Mouse (Mus musculus) lung, embryonic 15.5 days (tissue): ENCODE measurements around the gene Nup54. TPM values are rescaled to one million over a fixed set of nuclear protein-coding genes. Genes with fewer than 3 reads are reported as not detected.

Source experiments
- ATAC-seq: fragments of 200-750 bp; cut with Nextera tagmentation; 2 replicates; pipeline ENCODE4 v1.8.0; 2017; ENCODE audit warnings: moderate number of reproducible peaks, borderline replicate concordance; ENCODE audit not compliant: low FRiP score, low TSS enrichment; ENCODE audit errors: extremely low read depth
- H3K27ac ChIP-seq: fragments of 300-500 bp; sonication (generic); 2 replicates; pipeline ENCODE4 v1.5.1; 2015; ENCODE audit warnings: moderate library complexity, mild to moderate bottlenecking, inconsistent platforms
- H3K27me3 ChIP-seq: fragments of 300-500 bp; sonication (generic); 2 replicates; pipeline ENCODE4 v1.6.1; 2015; ENCODE audit warnings: inconsistent platforms
- H3K36me3 ChIP-seq: fragments of 300-500 bp; sonication (generic); 2 replicates; pipeline ENCODE4 v1.6.1; 2015; ENCODE audit warnings: inconsistent platforms
- H3K4me1 ChIP-seq: fragments of 300-500 bp; sonication (generic); 2 replicates; pipeline ENCODE4 v1.6.1; 2015; ENCODE audit warnings: inconsistent platforms
- H3K4me2 ChIP-seq: fragments of 300-500 bp; sonication (generic); 2 replicates; pipeline ENCODE4 v1.6.1; 2015; ENCODE audit warnings: inconsistent platforms, mild to moderate bottlenecking, moderate library complexity
- H3K4me3 ChIP-seq: fragments of 300-500 bp; sonication (generic); 2 replicates; pipeline ENCODE4 v1.5.1; 2015; ENCODE audit warnings: mild to moderate bottlenecking, inconsistent platforms
- H3K9ac ChIP-seq: fragments of 300-500 bp; sonication (generic); 2 replicates; pipeline ENCODE4 v1.6.1; 2015; ENCODE audit warnings: inconsistent platforms
- H3K9me3 ChIP-seq: fragments of 300-500 bp; sonication (generic); 2 replicates; pipeline ENCODE4 v1.6.1; 2016; ENCODE audit warnings: inconsistent platforms
- WGBS: fragments of 180-500 bp; shearing (Covaris S2); methylation state at CpG from one replicate; pipeline ENCODE4 v1.1.7; 2015; 5-methylcytosine and 5-hydroxymethylcytosine counted together
- microRNA-seq: library from miRNA; unstranded; fragments of <30 nt; microRNA quantifications from one replicate; pipeline ENCODE4, GENCODE M21; 2016
- polyA plus RNA-seq: library from polyadenylated mRNA; unstranded; fragments of >200 nt; fragmentation: Nextera tagmentation; extraction: Ambion mirVana; gene quantifications from 2 replicates; pipeline ENCODE4 v1.2.1, GENCODE M21; 2015

The Nup54 gene
- polyA plus RNA-seq, 1 experiment from 2014 or later, result 56.8 TPM

DNA sequence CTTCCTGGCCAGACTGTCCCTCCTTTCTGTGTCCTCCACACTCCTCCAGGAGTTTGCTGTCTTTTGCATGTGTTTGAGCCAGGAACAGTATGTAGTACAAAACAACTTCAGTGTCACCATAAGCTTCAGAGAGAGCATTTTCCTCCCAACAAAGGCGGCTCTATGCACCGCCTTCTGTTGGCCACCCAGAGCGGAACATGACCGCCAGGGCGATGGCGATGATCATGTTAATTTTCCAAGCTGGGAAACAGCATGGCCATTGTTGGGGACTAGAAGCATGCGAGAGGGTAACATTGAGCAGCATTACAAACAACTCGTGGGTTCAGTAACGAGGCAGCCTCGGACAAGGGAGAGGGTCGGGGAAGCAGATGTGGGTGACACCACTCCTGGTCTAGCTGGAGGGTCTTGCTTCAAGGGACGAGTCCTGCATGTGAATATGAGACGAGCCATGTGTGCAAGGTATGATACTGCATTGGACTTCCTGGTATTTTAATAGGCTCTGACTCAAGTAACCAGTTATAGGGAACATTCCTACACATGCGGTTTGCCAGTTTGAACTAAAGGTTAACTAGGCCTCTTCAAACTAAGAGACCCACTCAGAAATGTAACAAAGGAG lies 63.5 kb downstream of the Nup54 start:
- Histone ChIP-seq H3K4me3 (no peak overlapping the region), H3K9ac (no peak overlapping the region), H3K36me3 (no peaks in the 10 kb centered on the region), H3K4me2 (no peak overlapping the region), H3K27me3 (no peaks in the 10 kb centered on the region), H3K9me3 (no peaks in the 10 kb centered on the region), H3K27ac (no peak overlapping the region), H3K4me1 (peaks cover 7% of the 10 kb centered on the region; the same call in 1 of the 2 replicates)
- WGBS, result 82% methylated on average over 14 of the region's 14 CpGs
- no peak for ATAC-seq

DNA sequence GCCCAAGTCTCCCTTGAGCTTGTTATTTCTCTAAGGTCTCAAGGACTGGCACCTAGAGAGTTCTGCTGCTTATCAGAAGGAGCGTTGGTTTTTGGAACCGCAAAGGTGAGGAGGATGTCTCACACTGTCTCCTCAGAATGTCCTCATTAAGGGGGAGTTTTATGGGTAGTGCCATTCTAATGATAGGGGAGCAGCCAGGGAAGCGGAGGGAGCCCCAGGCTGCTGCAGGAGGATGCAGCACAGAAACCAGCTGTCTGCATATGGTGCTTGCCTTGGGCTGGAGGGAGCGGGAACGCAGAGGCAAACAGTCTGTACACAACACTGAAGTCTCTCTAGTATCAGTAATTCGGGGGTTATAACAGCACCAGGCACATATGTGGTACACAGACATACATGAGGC lies 64.1 kb downstream of the Nup54 start:
- WGBS, result 85% methylated on average over 6 of the region's 6 CpGs
- Histone ChIP-seq H3K36me3 (no peaks in the 10 kb centered on the region), H3K4me2 (no peak overlapping the region), H3K9ac (no peak overlapping the region), H3K9me3 (no peaks in the 10 kb centered on the region), H3K4me1 (peaks cover 7% of the 10 kb centered on the region; the same call in 1 of the 2 replicates), H3K27ac (no peak overlapping the region), H3K4me3 (no peak overlapping the region), H3K27me3 (no peaks in the 10 kb centered on the region)
- ATAC-seq, result no peak

DNA sequence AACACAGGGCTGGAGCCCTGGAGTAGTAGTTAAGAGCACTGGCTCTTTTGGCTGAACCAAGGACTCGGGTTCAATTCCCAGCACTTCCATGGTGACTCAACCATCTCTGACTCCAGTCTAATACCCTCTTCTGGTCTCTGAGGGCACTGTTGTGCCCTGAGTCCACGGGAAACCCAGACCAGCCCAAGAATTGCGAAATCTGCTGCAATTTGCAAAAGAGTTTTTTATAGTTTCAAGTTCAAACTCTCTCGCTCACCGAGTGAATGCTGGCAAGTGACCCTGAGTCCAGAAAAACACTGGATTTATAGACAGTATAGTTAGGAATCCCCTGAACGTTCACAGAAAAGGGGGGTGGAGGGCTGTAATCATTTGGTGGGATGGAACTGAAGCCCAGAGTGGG lies 64.6 kb downstream of the Nup54 start:
- no peaks in the 10 kb centered on the region for H3K27me3 ChIP-seq
- H3K4me2 ChIP-seq, result no peak overlapping the region
- no peak overlapping the region for H3K4me3 ChIP-seq
- H3K36me3 ChIP-seq, result no peaks in the 10 kb centered on the region
- no peak overlapping the region for H3K9ac ChIP-seq
- ATAC-seq, result no peak
- H3K4me1 ChIP-seq, result peaks cover 4% of the 10 kb centered on the region; the same call in 1 of the 2 replicates
- 60% methylated on average over 6 of the region's 6 CpGs for WGBS
- no peak overlapping the region for H3K27ac ChIP-seq
- no peaks in the 10 kb centered on the region for H3K9me3 ChIP-seq

DNA sequence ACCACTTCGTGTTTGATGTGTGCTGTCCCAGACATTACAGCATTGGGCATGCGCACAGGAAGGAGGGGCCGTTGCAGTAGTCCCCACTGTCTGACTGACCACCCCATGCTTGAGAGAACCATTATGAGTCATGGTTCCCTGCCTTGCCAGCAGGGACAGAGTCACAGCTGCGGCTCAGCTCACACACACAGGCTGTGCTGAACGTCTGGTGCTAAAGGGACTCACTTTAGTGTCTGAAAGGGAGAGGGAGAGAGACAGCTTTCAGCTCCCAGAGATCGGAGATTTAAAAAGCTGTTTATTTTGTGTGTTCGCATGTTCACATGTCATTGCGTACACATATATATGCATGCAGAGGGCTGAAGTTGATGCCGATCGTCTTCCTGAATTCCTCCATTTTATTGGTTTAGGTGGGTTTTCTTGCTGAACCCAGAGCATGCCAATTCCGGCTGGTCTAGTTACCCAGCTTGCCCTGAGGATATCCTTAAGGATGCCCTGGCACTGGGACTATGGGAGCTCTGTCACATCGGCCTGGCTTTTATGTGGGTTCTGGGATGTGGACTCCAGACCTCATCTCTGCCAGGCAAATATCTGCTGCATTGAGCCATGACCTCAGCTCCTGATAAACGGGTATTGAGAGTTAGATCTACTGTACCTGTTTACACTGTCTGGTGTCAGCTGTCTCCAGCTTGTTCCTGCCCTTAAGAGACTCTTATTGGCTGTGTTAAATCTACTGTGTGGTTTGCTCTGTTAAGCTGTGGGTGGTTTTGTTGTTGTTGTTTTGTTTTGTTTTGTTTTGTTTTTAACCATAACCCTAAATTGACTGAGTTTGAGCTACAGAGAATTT lies 65.6 kb downstream of the Nup54 start:
- 0 out of 2 replicates have a peak, but pooled peaks have one; percentile 49 for ATAC-seq
- no peaks in the 10 kb centered on the region for H3K9me3 ChIP-seq
- no peak overlapping the region for H3K27ac ChIP-seq
- no peaks in the 10 kb centered on the region for H3K36me3 ChIP-seq
- H3K4me1 ChIP-seq, result no peaks in the 10 kb centered on the region
- no peaks in the 10 kb centered on the region for H3K27me3 ChIP-seq
- no peak overlapping the region for H3K4me3 ChIP-seq
- no peak overlapping the region for H3K4me2 ChIP-seq
- no peak overlapping the region for H3K9ac ChIP-seq
- WGBS, result 61% methylated on average over 13 of the region's 13 CpGs

DNA sequence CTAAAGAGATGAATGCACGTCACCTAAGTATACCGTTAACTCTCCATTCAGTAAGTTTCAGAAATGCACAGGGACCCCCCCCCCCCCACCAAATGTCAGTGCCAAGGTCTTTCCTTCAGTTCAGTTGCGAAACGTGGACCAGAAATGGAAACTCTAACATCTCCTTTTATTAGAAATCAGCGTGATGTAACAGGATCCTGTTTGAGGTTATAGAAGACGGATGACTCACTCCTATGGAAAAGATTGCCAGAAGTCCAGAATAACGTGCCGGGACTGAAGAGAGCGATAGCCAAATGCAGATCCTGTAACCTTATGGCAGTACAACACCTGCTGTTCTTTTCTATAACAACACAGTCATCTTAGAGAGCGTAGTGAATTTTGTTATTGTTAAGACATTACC lies 66.6 kb downstream of the Nup54 start:
- Histone ChIP-seq H3K27me3 (no peaks in the 10 kb centered on the region), H3K4me2 (no peak overlapping the region), H3K4me1 (no peaks in the 10 kb centered on the region), H3K9me3 (no peaks in the 10 kb centered on the region), H3K36me3 (no peaks in the 10 kb centered on the region), H3K9ac (no peak overlapping the region), H3K27ac (no peak overlapping the region), H3K4me3 (no peak overlapping the region)
- no peak for ATAC-seq
- 56% methylated on average over 10 of the region's 10 CpGs for WGBS

DNA sequence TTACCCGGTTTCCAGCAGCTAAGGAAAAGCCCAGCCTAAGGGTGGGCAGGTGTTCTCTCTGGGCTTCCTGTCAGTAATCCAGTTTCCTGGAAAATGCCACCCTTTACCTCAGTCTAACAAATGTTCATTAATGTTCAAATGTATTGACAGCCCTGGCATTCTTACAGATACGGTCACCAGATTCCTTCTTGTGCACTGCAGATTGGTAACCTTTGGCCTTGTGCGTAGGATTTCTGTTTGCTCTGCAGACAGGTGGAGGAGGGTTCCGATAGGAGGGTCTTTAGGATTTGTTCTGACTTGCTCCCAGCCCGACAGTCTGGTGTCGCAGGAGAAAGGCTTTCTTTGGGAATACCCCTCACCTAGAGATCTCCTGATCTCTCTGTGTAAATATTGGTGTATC lies 68.5 kb downstream of the Nup54 start:
- no peaks in the 10 kb centered on the region for H3K4me1 ChIP-seq
- H3K27ac ChIP-seq, result no peak overlapping the region
- H3K4me2 ChIP-seq, result no peak overlapping the region
- H3K4me3 ChIP-seq, result no peak overlapping the region
- no peak for ATAC-seq
- no peak overlapping the region for H3K9ac ChIP-seq
- no peaks in the 10 kb centered on the region for H3K9me3 ChIP-seq
- H3K36me3 ChIP-seq, result no peaks in the 10 kb centered on the region
- 47% methylated on average over 6 of the region's 6 CpGs for WGBS
- H3K27me3 ChIP-seq, result no peaks in the 10 kb centered on the region

Small RNA genes within 50 kb of the gene (microRNA-seq; reads per million reads assigned to microRNA genes)
- gene Mir6415, result not detected

Other genes starting within 250 kb of the Nup54 start
- not detected in 2 replicates for gene U90926, start 219.8 kb downstream of the Nup54 start, polyA plus RNA-seq
- 0.16 and 0.25 TPM in 2 replicates for gene Ppef2, start 178.9 kb downstream of the Nup54 start, polyA plus RNA-seq
- 10.9 and 12.5 TPM in 2 replicates for gene Naaa, start 157.0 kb downstream of the Nup54 start, polyA plus RNA-seq
- gene Sdad1, start 124.7 kb downstream of the Nup54 start, polyA plus RNA-seq, result 32.6 and 35.4 TPM in 2 replicates
- not detected in 2 replicates for gene Cxcl9, start 107.1 kb downstream of the Nup54 start, polyA plus RNA-seq
- gene Art3, start 103.4 kb downstream of the Nup54 start, polyA plus RNA-seq, result 4.8 and 9.5 TPM in 2 replicates
- gene Cxcl10, start 86.3 kb downstream of the Nup54 start, polyA plus RNA-seq, result 0.59 and 3.5 TPM in 2 replicates
- 15.9 and 17.2 TPM in 2 replicates for gene Scarb2, start 71.6 kb upstream of the Nup54 start, polyA plus RNA-seq
- 1.2 and 1.8 TPM in 2 replicates for gene Fam47e, start 119.8 kb upstream of the Nup54 start, polyA plus RNA-seq
- gene Stbd1, start 167.8 kb upstream of the Nup54 start, polyA plus RNA-seq, result 131 TPM in 2 replicates
- gene Ccdc158, start 240.1 kb upstream of the Nup54 start, polyA plus RNA-seq, result 2.1 and 2.5 TPM in 2 replicates
- 5.3 and 5.4 TPM in 2 replicates for gene Shroom3, start 248.2 kb upstream of the Nup54 start, polyA plus RNA-seq